Mouse (Mus musculus): ENCODE results near the gene Myo5c. TPM values are rescaled to one million over a fixed set of nuclear protein-coding genes. Genes with fewer than 3 reads are reported as not detected.

Myo5c gene
- polyA plus RNA-seq, 1 experiment from 2014 or later: 5.5 TPM

DNA sequence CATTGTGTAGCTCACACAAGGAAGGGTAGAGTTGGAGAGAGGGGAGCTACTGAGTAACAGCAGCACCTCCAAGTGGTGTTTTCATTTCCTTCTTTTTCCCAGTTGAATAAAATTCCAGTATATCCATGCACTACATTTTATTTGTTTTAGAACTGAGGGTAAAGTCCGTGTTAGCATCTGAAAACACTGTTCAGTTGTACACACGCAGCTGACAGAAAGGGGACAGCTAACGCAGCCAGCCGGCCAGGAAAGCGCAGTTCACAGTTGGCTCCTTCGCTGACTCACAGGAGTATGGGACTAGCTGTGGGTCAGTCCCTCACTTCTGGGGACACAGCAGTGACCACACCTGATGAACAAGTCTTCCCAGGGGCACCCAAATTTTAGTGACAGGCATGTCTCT, 35.3 kb downstream of the Myo5c start:
- ATAC-seq: no peak
- H3K4me3 ChIP-seq (replicated peaks): no peak overlapping the region
- no peaks in the 10 kb centered on the region for H3K9me3 ChIP-seq
- H3K9ac ChIP-seq: no peak overlapping the region
- H3K27me3 ChIP-seq (replicated peaks): no peaks in the 10 kb centered on the region
- H3K27ac ChIP-seq: no peak overlapping the region
- no peaks in the 10 kb centered on the region for H3K4me1 ChIP-seq (replicated peaks)
- no peak overlapping the region for H3K4me2 ChIP-seq (replicated peaks)
- no peaks in the 10 kb centered on the region for H3K36me3 ChIP-seq
- WGBS: 68% methylated on average over 6 of the region's 6 CpGs

DNA sequence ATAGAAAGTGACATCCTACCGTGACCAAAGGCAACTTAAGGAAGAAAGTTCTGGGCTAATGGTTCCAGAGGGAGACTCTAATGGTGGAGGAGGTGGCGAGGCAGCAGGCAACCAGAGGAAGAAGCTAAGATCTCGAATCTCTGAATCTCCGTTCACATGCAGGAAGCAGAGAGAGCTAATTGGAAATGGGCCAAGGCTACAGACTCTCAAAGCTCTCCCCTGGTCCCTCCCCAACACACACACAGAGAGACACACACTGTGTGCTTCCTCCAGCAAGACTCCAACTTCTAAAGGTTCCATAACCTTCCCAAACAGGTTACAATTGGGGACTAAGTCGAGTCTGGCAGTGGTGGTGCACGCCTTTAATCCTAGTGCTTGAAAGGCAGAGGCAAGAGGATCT, 38.6 kb downstream of the Myo5c start:
- no peak overlapping the region for H3K4me3 ChIP-seq (replicated peaks)
- no peaks in the 10 kb centered on the region for H3K27me3 ChIP-seq (replicated peaks)
- no peak for ATAC-seq
- no peaks in the 10 kb centered on the region for H3K4me1 ChIP-seq (replicated peaks)
- no peaks in the 10 kb centered on the region for H3K36me3 ChIP-seq
- H3K4me2 ChIP-seq (replicated peaks): no peak overlapping the region
- no peak overlapping the region for H3K27ac ChIP-seq
- no peaks in the 10 kb centered on the region for H3K9me3 ChIP-seq
- WGBS: 64% methylated on average over 6 of the region's 6 CpGs
- H3K9ac ChIP-seq: no peak overlapping the region

DNA sequence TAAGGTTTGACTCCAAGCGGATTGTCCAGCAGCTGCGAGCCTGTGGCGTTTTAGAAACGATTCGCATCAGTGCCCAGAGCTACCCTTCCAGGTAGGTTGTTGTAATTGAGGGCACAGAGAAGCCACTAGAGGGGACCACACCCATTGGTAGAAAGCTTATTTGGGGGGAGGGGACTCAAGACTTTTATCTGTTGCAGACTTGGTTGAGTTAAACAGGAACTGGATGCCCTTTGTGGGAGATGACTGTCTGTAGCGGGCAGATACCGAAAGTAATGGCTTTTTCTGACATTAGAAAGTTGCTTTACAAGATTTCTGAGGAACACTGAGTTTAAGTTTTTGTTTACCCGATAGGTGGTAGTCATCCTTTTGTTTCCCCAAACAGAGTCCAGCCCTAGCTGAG, 39.7 kb downstream of the Myo5c start:
- Histone ChIP-seq H3K9me3 (no peaks in the 10 kb centered on the region), H3K4me3 (replicated peaks) (no peak overlapping the region), H3K4me2 (replicated peaks) (no peak overlapping the region), H3K36me3 (no peaks in the 10 kb centered on the region), H3K27me3 (replicated peaks) (no peaks in the 10 kb centered on the region), H3K27ac (no peak overlapping the region), H3K4me1 (replicated peaks) (no peaks in the 10 kb centered on the region), H3K9ac (no peak overlapping the region)
- ATAC-seq: no peak
- 91% methylated on average over 8 of the region's 8 CpGs for WGBS

DNA sequence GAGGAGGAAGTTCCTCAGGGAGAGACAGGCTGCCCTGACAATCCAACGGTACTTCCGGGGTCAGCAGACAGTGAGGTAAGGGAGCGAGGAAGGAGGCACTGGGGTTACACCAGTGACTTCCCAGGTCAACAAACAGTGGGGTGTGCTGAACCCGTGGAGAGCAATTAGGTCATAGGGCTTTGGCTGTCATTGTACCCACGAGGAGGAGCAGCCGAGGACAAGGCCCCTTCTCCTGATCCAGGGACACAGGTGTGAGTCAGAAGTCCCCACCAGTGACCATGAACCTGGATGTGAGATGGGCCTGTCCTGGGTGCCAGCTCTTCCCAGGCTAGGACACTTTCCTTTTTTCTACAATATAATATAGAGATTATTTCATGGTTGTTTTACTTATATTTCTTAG, 41.8 kb downstream of the Myo5c start:
- H3K9me3 ChIP-seq: no peaks in the 10 kb centered on the region
- no peaks in the 10 kb centered on the region for H3K4me1 ChIP-seq (replicated peaks)
- H3K36me3 ChIP-seq: no peaks in the 10 kb centered on the region
- no peak overlapping the region for H3K27ac ChIP-seq
- H3K9ac ChIP-seq: no peak overlapping the region
- H3K4me3 ChIP-seq (replicated peaks): no peak overlapping the region
- no peak overlapping the region for H3K4me2 ChIP-seq (replicated peaks)
- no peak for ATAC-seq
- 74% methylated on average over 6 of the region's 6 CpGs for WGBS
- H3K27me3 ChIP-seq (replicated peaks): no peaks in the 10 kb centered on the region

DNA sequence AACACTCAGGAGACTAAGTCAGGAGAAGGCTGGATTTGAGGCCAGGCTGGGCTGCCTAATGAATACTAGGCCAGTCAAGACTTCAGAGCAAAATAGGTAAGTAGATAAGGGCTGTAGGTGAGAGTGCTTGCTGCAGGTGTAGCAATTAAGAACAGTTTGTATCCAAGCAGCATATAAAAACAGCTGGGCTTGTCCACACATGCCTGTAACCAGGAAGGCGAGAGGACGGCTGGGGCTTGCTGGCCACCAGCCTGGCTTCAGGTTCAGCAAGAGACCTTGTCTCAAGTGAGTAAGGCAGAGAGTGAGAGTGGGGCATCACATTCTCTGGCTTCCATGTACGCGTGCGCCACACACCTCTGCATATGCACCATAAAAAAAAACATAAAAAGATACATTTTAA, 42.7 kb downstream of the Myo5c start:
- H3K4me1 ChIP-seq (replicated peaks): no peaks in the 10 kb centered on the region
- no peak for ATAC-seq
- WGBS: 91% methylated on average over 5 of the region's 5 CpGs
- no peak overlapping the region for H3K4me3 ChIP-seq (replicated peaks)
- no peaks in the 10 kb centered on the region for H3K36me3 ChIP-seq
- H3K4me2 ChIP-seq (replicated peaks): no peak overlapping the region
- no peaks in the 10 kb centered on the region for H3K9me3 ChIP-seq
- no peak overlapping the region for H3K9ac ChIP-seq
- no peak overlapping the region for H3K27ac ChIP-seq
- H3K27me3 ChIP-seq (replicated peaks): no peaks in the 10 kb centered on the region

DNA sequence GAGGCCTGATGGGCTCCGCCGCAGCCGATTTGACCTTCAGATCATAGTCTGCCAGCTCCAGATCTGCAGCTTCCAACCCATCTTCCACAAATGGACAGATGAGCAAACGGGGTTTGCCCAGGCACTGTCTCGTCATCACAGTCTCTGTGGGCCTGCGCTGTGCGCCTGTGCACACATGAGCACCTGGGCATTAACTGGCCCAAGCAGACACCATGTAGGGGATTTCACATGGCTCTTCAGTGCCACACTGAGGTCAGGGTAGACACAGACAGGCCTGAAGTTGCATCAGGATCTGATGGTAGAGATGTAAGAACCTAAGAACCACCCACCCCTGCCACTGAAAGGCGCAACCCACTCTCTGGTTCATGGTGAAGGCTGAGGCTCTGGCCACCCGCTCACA, 43.2 kb downstream of the Myo5c start:
- ATAC-seq: no peak
- WGBS: 93% methylated on average over 9 of the region's 9 CpGs

DNA sequence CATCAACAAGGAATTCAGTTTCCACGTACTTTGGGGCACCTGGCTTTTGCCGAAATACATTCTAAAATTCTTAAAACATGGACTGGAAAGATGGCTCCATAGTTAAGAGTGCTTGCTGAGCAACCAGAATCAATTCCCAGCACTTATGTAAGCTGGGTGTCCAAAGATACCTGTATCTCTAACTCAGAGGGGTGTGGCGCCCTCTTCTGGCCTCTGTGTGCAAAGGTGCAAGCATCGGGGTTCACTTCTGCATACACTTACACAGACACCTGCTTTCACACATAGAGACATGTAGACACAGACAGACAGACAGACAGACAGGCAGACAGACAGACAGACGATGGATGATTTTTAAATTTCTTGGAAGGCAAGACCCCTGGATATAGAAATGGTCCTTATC, 49.0 kb downstream of the Myo5c start:
- Histone ChIP-seq H3K4me2 (replicated peaks) (no peak overlapping the region), H3K9me3 (no peaks in the 10 kb centered on the region), H3K27me3 (replicated peaks) (no peaks in the 10 kb centered on the region), H3K36me3 (no peaks in the 10 kb centered on the region), H3K4me3 (replicated peaks) (no peak overlapping the region), H3K4me1 (replicated peaks) (no peaks in the 10 kb centered on the region), H3K9ac (no peak overlapping the region), H3K27ac (no peak overlapping the region)
- WGBS: 51% methylated on average over 5 of the region's 5 CpGs
- no peak for ATAC-seq

More for the DNA sequence above, 43.2 kb downstream of the Myo5c start:
- Histone ChIP-seq H3K9me3 (no peaks in the 10 kb centered on the region), H3K4me2 (replicated peaks) (no peak overlapping the region), H3K36me3 (no peaks in the 10 kb centered on the region), H3K4me3 (replicated peaks) (no peak overlapping the region), H3K27ac (no peak overlapping the region), H3K4me1 (replicated peaks) (no peaks in the 10 kb centered on the region), H3K9ac (no peak overlapping the region), H3K27me3 (replicated peaks) (no peaks in the 10 kb centered on the region)

DNA sequence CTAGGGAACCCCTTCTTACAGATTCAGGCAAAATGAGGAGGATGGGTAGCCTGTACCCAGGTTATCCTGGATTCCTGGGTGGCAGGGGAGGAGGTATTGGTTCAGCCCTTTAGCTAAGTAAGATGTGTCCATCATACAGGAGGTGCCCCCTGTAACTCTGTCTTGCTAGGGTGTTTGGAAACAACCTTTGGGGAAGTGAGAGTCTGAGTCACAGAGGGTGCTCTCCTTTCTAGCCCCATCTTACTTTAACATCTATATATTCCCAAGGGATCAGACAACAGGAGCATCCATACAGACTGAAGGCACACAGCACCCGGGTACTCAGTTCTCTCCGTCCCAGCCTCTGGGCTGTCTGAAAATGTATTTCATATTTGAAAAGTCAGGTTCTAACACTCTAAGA, 50.4 kb downstream of the Myo5c start:
- Histone ChIP-seq H3K9me3 (no peaks in the 10 kb centered on the region), H3K4me2 (replicated peaks) (no peak overlapping the region), H3K4me1 (replicated peaks) (no peaks in the 10 kb centered on the region), H3K27me3 (replicated peaks) (no peaks in the 10 kb centered on the region), H3K27ac (no peak overlapping the region), H3K36me3 (no peaks in the 10 kb centered on the region), H3K9ac (no peak overlapping the region), H3K4me3 (replicated peaks) (no peak overlapping the region)
- 91% methylated on average over 2 of the region's 2 CpGs for WGBS
- ATAC-seq: no peak

DNA sequence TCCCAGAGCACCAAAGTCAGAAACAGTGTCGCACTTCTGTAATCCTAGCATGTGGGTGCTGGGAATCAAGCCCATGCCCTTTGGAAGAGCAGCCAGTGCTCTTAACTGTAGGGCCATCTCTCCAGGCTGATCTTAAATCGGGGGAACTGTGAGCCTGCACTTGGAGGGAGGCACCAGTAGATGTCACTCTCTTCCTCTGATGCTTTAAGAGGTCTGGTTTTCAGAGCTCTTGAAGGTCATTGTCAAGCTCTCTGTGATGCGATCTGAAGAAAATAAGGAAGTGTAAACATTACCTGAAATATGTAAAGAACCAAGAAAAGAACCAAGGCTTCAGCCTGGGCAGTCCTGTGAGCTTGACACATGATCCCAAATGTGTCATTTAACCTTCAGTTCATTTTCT, 51.0 kb downstream of the Myo5c start:
- no peaks in the 10 kb centered on the region for H3K9me3 ChIP-seq
- no peak overlapping the region for H3K4me2 ChIP-seq (replicated peaks)
- ATAC-seq: 0 out of 2 replicates have a peak, but pooled peaks have one; percentile 36
- no peaks in the 10 kb centered on the region for H3K27me3 ChIP-seq (replicated peaks)
- H3K9ac ChIP-seq: no peak overlapping the region
- no peak overlapping the region for H3K4me3 ChIP-seq (replicated peaks)
- H3K27ac ChIP-seq: no peak overlapping the region
- no peaks in the 10 kb centered on the region for H3K36me3 ChIP-seq
- 13% methylated on average over 3 of the region's 3 CpGs for WGBS
- H3K4me1 ChIP-seq (replicated peaks): no peaks in the 10 kb centered on the region

DNA sequence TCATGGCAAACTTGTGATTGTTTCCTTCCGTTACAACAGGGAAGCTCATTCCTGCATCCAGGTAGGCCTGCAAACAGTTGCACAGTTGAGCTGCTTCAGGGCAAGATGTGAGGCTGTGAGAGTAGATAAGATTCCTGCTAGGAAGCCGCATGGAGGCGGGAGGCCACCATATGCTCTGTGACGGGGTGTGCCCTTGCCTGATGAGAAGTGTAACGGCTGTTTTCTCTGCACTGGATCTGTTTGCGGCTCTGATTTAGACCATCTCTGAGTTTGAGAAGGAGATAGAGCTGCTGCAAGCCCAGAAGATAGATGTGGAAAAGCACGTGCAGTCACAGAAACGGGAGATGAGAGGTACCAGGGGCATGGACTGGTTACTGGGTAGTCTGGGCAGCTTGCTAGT, 51.8 kb downstream of the Myo5c start:
- H3K4me3 ChIP-seq (replicated peaks): no peak overlapping the region
- no peak overlapping the region for H3K9ac ChIP-seq
- no peaks in the 10 kb centered on the region for H3K4me1 ChIP-seq (replicated peaks)
- 87% methylated on average over 8 of the region's 8 CpGs for WGBS
- no peak overlapping the region for H3K4me2 ChIP-seq (replicated peaks)
- H3K36me3 ChIP-seq: no peaks in the 10 kb centered on the region
- H3K27ac ChIP-seq: no peak overlapping the region
- no peak for ATAC-seq
- H3K27me3 ChIP-seq (replicated peaks): no peaks in the 10 kb centered on the region
- H3K9me3 ChIP-seq: no peaks in the 10 kb centered on the region

DNA sequence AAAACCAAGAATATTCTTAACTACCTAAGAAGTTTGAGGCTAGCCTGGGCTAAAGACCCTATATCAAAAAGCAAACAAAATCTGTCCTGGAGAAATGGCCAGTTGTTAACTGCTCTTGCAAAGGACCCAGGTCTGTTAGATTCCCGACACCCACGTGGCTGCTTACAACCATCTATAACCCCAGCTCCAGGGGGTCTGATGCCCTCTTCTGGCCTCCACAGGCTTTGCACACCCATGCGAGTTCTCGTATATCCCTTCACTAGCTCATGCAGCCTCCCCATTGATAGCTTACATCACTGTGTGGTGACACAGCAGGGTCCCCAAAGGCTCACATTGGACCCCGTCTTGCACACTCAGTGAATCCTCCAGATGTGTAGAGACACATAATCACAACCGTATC, 53.5 kb downstream of the Myo5c start:
- Histone ChIP-seq H3K4me3 (replicated peaks) (no peak overlapping the region), H3K9me3 (no peaks in the 10 kb centered on the region), H3K4me1 (replicated peaks) (no peaks in the 10 kb centered on the region), H3K27me3 (replicated peaks) (no peaks in the 10 kb centered on the region), H3K9ac (no peak overlapping the region), H3K27ac (no peak overlapping the region), H3K4me2 (replicated peaks) (no peak overlapping the region), H3K36me3 (no peaks in the 10 kb centered on the region)
- ATAC-seq: no peak
- 87% methylated on average over 6 of the region's 6 CpGs for WGBS

DNA sequence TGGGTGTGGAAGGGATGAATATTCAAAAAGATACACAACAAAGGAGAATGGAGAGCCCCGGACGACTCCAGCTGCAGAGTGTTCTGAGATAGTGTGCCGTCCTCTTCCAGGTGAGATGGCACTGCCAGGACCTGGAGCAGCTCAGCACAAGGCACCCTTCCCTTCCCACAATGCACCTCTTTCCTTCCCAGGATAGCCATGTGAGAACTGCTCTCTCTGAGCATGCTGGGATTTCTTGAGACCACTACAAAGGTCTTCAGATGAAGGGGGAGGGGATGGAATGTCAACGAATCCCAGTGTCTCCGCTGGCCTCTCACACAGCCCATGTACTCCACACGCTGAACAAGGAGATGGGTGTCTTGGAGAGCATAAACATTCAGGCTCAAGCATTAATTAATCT, 55.8 kb downstream of the Myo5c start:
- H3K27ac ChIP-seq: no peak overlapping the region
- no peaks in the 10 kb centered on the region for H3K27me3 ChIP-seq (replicated peaks)
- H3K4me2 ChIP-seq (replicated peaks): no peak overlapping the region
- no peak for ATAC-seq
- no peak overlapping the region for H3K4me3 ChIP-seq (replicated peaks)
- no peaks in the 10 kb centered on the region for H3K9me3 ChIP-seq
- no peak overlapping the region for H3K9ac ChIP-seq
- WGBS: 61% methylated on average over 6 of the region's 6 CpGs
- H3K4me1 ChIP-seq (replicated peaks): no peaks in the 10 kb centered on the region
- no peaks in the 10 kb centered on the region for H3K36me3 ChIP-seq

DNA sequence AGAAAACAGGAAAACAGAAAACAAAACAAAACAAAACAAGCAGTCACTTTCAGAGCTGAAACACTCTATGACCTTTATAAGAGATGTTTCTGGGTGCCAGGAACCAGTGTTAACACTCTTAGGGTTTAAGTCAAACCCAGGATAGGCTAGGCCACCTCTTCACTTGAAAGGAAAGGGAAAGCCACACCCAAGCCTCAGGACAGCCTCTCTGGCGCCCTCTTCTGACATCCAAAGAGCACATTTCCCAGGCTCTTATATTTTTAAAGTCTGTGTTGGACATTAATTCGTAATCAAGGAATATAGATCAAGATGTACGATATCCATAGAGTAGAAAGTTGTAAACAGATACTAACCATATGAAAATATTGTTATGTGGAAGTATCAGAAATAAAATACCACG, 57.7 kb downstream of the Myo5c start:
- no peak for ATAC-seq
- H3K9ac ChIP-seq: no peak overlapping the region
- no peaks in the 10 kb centered on the region for H3K4me1 ChIP-seq (replicated peaks)
- no peak overlapping the region for H3K4me2 ChIP-seq (replicated peaks)
- no peaks in the 10 kb centered on the region for H3K36me3 ChIP-seq
- no peaks in the 10 kb centered on the region for H3K27me3 ChIP-seq (replicated peaks)
- H3K9me3 ChIP-seq: no peaks in the 10 kb centered on the region
- H3K4me3 ChIP-seq (replicated peaks): no peak overlapping the region
- 47% methylated on average over 4 of the region's 4 CpGs for WGBS
- no peak overlapping the region for H3K27ac ChIP-seq

DNA sequence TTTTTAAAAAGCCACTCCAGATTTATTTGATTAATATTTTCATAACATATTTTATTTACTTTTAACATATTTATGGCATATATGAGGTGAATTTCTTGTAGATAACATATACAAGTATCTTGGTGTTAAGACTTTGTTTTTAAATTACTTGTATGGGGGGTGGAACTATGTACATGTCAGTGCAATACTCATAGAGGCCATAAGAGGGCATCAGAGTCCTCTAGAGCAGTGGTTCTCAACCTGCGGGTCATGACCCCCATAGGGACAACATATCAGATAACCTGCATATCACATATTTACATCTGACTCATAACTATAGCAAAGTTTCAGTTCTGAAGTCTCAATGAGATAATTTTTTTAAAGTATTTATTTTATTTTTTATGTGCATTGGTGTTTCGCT, 67.5 kb downstream of the Myo5c start:
- Histone ChIP-seq H3K27me3 (replicated peaks) (no peaks in the 10 kb centered on the region), H3K27ac (no peak overlapping the region), H3K9me3 (no peaks in the 10 kb centered on the region), H3K4me1 (replicated peaks) (no peaks in the 10 kb centered on the region), H3K4me2 (replicated peaks) (no peak overlapping the region), H3K4me3 (replicated peaks) (no peak overlapping the region), H3K9ac (no peak overlapping the region), H3K36me3 (no peaks in the 10 kb centered on the region)
- ATAC-seq: no peak
- WGBS: 75% methylated on average over 2 of the region's 2 CpGs

Data from intestine, embryonic 15.5 days (tissue).